Mouse (Mus musculus) midbrain, embryonic 11.5 days (tissue): ENCODE results near the gene Sorbs2. TPM values are rescaled to one million over a fixed set of nuclear protein-coding genes. Genes with fewer than 3 reads are reported as not detected.

Experiments
- ATAC-seq: fragments of 200-750 bp; cut with Nextera tagmentation; 2 replicates; pipeline ENCODE4 v1.8.0; 2017; ENCODE audit warnings: moderate TSS enrichment, moderate library complexity; ENCODE audit not compliant: low FRiP score
- DNase-seq: peaks from one replicate; pipeline ENCODE4 v3.0.0; 2015; ENCODE audit warnings: low spot score; ENCODE audit errors: missing footprints
- H3K27ac ChIP-seq: fragments of 300-500 bp; sonication (generic); 2 replicates; pipeline ENCODE4 v1.5.1; 2014; ENCODE audit warnings: low read depth, low read length
- H3K27me3 ChIP-seq: fragments of 300-500 bp; sonication (generic); 2 replicates; pipeline ENCODE4 v1.6.1; 2014; ENCODE audit warnings: mild to moderate bottlenecking, low read length, moderate library complexity, mixed read lengths; ENCODE audit not compliant: control insufficient read depth, insufficient read depth
- H3K36me3 ChIP-seq: fragments of 300-500 bp; sonication (generic); 2 replicates; pipeline ENCODE4 v1.6.1; 2014; ENCODE audit warnings: mild to moderate bottlenecking, low read length, moderate library complexity, mixed read lengths; ENCODE audit not compliant: control insufficient read depth, insufficient read depth
- H3K4me1 ChIP-seq: fragments of 300-500 bp; sonication (generic); 2 replicates; pipeline ENCODE4 v1.6.1; 2014; ENCODE audit warnings: low read length; ENCODE audit not compliant: control insufficient read depth, insufficient read depth
- H3K4me2 ChIP-seq: fragments of 300-500 bp; sonication (generic); 2 replicates; pipeline ENCODE4 v1.6.1; 2014; ENCODE audit warnings: mild to moderate bottlenecking, moderate library complexity
- H3K4me3 ChIP-seq: fragments of 300-500 bp; sonication (generic); 2 replicates; pipeline ENCODE4 v1.5.1; 2014; ENCODE audit warnings: low read depth, low read length
- H3K9ac ChIP-seq: fragments of 300-500 bp; sonication (generic); 2 replicates; pipeline ENCODE4 v1.6.1; 2014; ENCODE audit warnings: low read length
- H3K9me3 ChIP-seq: fragments of 300-500 bp; sonication (generic); 2 replicates; pipeline ENCODE4 v1.6.1; 2016; ENCODE audit warnings: low read length; ENCODE audit not compliant: control insufficient read depth
- WGBS: fragments of 180-500 bp; shearing (Covaris S2); extraction: QIAGEN DNeasy Blood & Tissue Kit; methylation state at CpG from one replicate; pipeline ENCODE4 v1.1.7; 2014; 5-methylcytosine and 5-hydroxymethylcytosine counted together
- polyA plus RNA-seq: library from polyadenylated mRNA; unstranded; fragments of >200 nt; fragmentation: Nextera tagmentation; extraction: Ambion mirVana; gene quantifications from 2 replicates; pipeline ENCODE4 v1.2.1, GENCODE M21; 2014

Sorbs2 gene
- polyA plus RNA-seq, 1 experiment from 2014 or later: 79.8 TPM

- 85% methylated on average over 1 of the region's 1 CpGs for WGBS
- Histone ChIP-seq H3K27me3 (no peaks in the 10 kb centered on the region), H3K4me1 (no peaks in the 10 kb centered on the region), H3K9me3 (no peaks in the 10 kb centered on the region), H3K36me3 (no peaks in the 10 kb centered on the region), H3K4me2 (no peak overlapping the region), H3K27ac (no peak overlapping the region), H3K9ac (no peak overlapping the region), H3K4me3 (no peak overlapping the region)
- DNase-seq: no peak
- no peak for ATAC-seq
Measured at GRCm38 (mm10) chr8:45605419-45605818, 97.8 kb downstream of the Sorbs2 start.

- Histone ChIP-seq H3K27me3 (no peaks in the 10 kb centered on the region), H3K9me3 (no peaks in the 10 kb centered on the region), H3K4me1 (no peaks in the 10 kb centered on the region), H3K27ac (no peak overlapping the region), H3K4me3 (no peak overlapping the region), H3K36me3 (no peaks in the 10 kb centered on the region), H3K9ac (no peak overlapping the region), H3K4me2 (no peak overlapping the region)
- WGBS: 92% methylated on average over 6 of the region's 6 CpGs
- no peak for DNase-seq
- no peak for ATAC-seq
Measured at GRCm38 (mm10) chr8:45607012-45607411, 99.4 kb downstream of the Sorbs2 start.

GRCm38 (mm10) chr8:45608413-45608812 is 100.8 kb downstream of the Sorbs2 start:
- H3K27me3 ChIP-seq: no peaks in the 10 kb centered on the region
- H3K36me3 ChIP-seq: no peaks in the 10 kb centered on the region
- no peak overlapping the region for H3K9ac ChIP-seq
- H3K4me3 ChIP-seq: no peak overlapping the region
- no peak overlapping the region for H3K27ac ChIP-seq
- no peaks in the 10 kb centered on the region for H3K9me3 ChIP-seq
- ATAC-seq (no peak), DNase-seq (peak; percentile 85)
- H3K4me1 ChIP-seq: no peaks in the 10 kb centered on the region
- 77% methylated on average over 6 of the region's 6 CpGs for WGBS
- no peak overlapping the region for H3K4me2 ChIP-seq

GRCm38 (mm10) chr8:45610426-45611215 is 103.0 kb downstream of the Sorbs2 start:
- Histone ChIP-seq H3K4me2 (no peak overlapping the region), H3K27me3 (no peaks in the 10 kb centered on the region), H3K9ac (no peak overlapping the region), H3K27ac (no peak overlapping the region), H3K4me1 (peaks cover 2% of the 10 kb centered on the region; the same call in 1 of the 2 replicates), H3K36me3 (no peaks in the 10 kb centered on the region), H3K4me3 (no peak overlapping the region), H3K9me3 (no peaks in the 10 kb centered on the region)
- DNase-seq: no peak
- no peak for ATAC-seq
- WGBS: 21% methylated on average over 7 of the region's 7 CpGs

- no peak overlapping the region for H3K4me2 ChIP-seq
- H3K27ac ChIP-seq: no peak overlapping the region
- no peak overlapping the region for H3K4me3 ChIP-seq
- no peaks in the 10 kb centered on the region for H3K27me3 ChIP-seq
- no peak for ATAC-seq
- H3K4me1 ChIP-seq: peaks cover 2% of the 10 kb centered on the region; the same call in 1 of the 2 replicates
- H3K9ac ChIP-seq: no peak overlapping the region
- 90% methylated on average over 1 of the region's 1 CpGs for WGBS
- DNase-seq: peak; percentile 85
- no peaks in the 10 kb centered on the region for H3K36me3 ChIP-seq
- H3K9me3 ChIP-seq: no peaks in the 10 kb centered on the region
Measured at GRCm38 (mm10) chr8:45611320-45611719, 103.7 kb downstream of the Sorbs2 start.

GRCm38 (mm10) chr8:45614610-45615009 is 107.0 kb downstream of the Sorbs2 start:
- Histone ChIP-seq H3K4me1 (peaks cover 2% of the 10 kb centered on the region; the same call in 1 of the 2 replicates), H3K9ac (no peak overlapping the region), H3K9me3 (no peaks in the 10 kb centered on the region), H3K36me3 (no peaks in the 10 kb centered on the region), H3K27me3 (no peaks in the 10 kb centered on the region), H3K4me3 (no peak overlapping the region), H3K27ac (no peak overlapping the region), H3K4me2 (no peak overlapping the region)
- WGBS: 44% methylated on average over 5 of the region's 5 CpGs
- DNase-seq (no peak), ATAC-seq (no peak)

- Histone ChIP-seq H3K9ac (no peak overlapping the region), H3K4me2 (no peak overlapping the region), H3K27me3 (no peaks in the 10 kb centered on the region), H3K9me3 (no peaks in the 10 kb centered on the region), H3K27ac (no peak overlapping the region), H3K4me1 (peaks cover 2% of the 10 kb centered on the region; the same call in 1 of the 2 replicates), H3K36me3 (no peaks in the 10 kb centered on the region), H3K4me3 (no peak overlapping the region)
- 16% methylated on average over 9 of the region's 9 CpGs for WGBS
- DNase-seq (peak; percentile 89), ATAC-seq (no peak)
Measured at GRCm38 (mm10) chr8:45615050-45615449, 107.5 kb downstream of the Sorbs2 start.

GRCm38 (mm10) chr8:45615551-45615950 is 108.0 kb downstream of the Sorbs2 start:
- Histone ChIP-seq H3K9ac (no peak overlapping the region), H3K4me2 (no peak overlapping the region), H3K9me3 (no peaks in the 10 kb centered on the region), H3K4me1 (peaks cover 2% of the 10 kb centered on the region; the same call in 1 of the 2 replicates), H3K36me3 (no peaks in the 10 kb centered on the region), H3K27ac (no peak overlapping the region), H3K4me3 (no peak overlapping the region), H3K27me3 (no peaks in the 10 kb centered on the region)
- 45% methylated on average over 7 of the region's 7 CpGs for whole genome bisulfite sequencing
- no peak; the same call in 1 of the 2 replicates for ATAC-seq
- no peak for DNase-seq

- no peak overlapping the region for H3K27ac ChIP-seq
Measured at GRCm38 (mm10) chr8:45621576-45622178, 114.1 kb downstream of the Sorbs2 start.

More at GRCm38 (mm10) chr8:45621576-45622178, 114.1 kb downstream of the Sorbs2 start:
- no peak overlapping the region for H3K9ac ChIP-seq
- no peaks in the 10 kb centered on the region for H3K27me3 ChIP-seq
- no peak for DNase-seq
- no peak overlapping the region for H3K4me2 ChIP-seq
- 77% methylated on average over 15 of the region's 15 CpGs for WGBS
- no peak overlapping the region for H3K4me3 ChIP-seq
- no peaks in the 10 kb centered on the region for H3K9me3 ChIP-seq
- H3K4me1 ChIP-seq: no peaks in the 10 kb centered on the region
- H3K36me3 ChIP-seq: no peaks in the 10 kb centered on the region
- ATAC-seq: no peak
